Comparison of ENCODE assay signal across 8 mouse cellular contexts in the genomic region with DNA sequence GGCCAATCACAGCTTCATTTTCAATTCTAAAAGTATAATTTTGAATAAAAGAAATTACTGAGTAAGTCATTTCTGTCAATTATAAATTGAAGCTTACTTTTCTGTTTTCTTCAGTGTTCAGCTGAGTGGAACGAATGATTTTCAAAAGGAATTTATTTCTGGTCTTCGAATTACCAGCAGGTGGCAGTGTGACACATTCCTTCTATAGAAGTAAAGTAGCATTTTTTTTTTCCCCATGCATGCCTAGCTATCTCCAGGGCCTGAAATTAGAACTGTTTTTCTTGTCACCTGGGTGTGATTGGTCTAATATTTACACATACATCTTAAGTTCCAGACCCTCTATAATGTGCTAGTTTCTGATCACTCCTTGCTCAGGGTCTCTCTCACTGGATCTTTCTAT.
DNase-seq lines count a peak whose midpoint lies in the region; ATAC-seq and TF ChIP-seq lines count a peak whose summit lies in the region.

No protein-coding gene starts in this region.

- WGBS in kidney, adult 2 months: 8% methylated on average over 2 of the region's 2 CpGs

- H3K4me1 ChIP-seq in kidney, adult 2 months (ENCODE audit: control insufficient read depth, insufficient read depth, low read length): no peaks in the 10 kb centered on the region

- peak; percentile 0 for DNase-seq in CD4-positive, CD25-positive, alpha-beta regulatory T cell, adult 2 months (ENCODE audit: low read depth, low spot score)
- peak; percentile 19 for DNase-seq in kidney, adult 2 months
- DNase-seq in kidney, adult 11 months: no peak
- peak; percentile 35 for DNase-seq in 3T3-L1 (ENCODE audit: low read depth, low spot score)
- DNase-seq in kidney, postnatal 14 days: peak; percentile 11
- DNase-seq in MN1 (ENCODE audit: low spot score): no peak
- DNase-seq in thymus, postnatal 10 days (ENCODE audit: low spot score in 2 of 2): no peak

- no peak for ATAC-seq in CD4-positive, CD25-positive, alpha-beta regulatory T cell, adult 4 months

- H3K27ac ChIP-seq in kidney, adult 2 months (ENCODE audit: insufficient read depth, low read depth, low read length): no peak overlapping the region

- TF ChIP-seq POLR2A in kidney, adult 2 months (IDR thresholded peaks at IDR 0.05; ENCODE audit: low read depth, low read length): no peak

- no peak overlapping the region for H3K4me3 ChIP-seq in kidney, adult 2 months (ENCODE audit: insufficient read depth, low read depth, low read length)

- no peak for TF ChIP-seq CTCF in kidney, adult 2 months (conservative IDR thresholded peaks at IDR 0.05; ENCODE audit: insufficient read depth, insufficient read length, low read depth, low read length)

- H3K36me3 ChIP-seq in kidney, adult 2 months (ENCODE audit: control insufficient read depth, insufficient read depth, low read length): no peaks in the 10 kb centered on the region

- no peaks in the 10 kb centered on the region for H3K27me3 ChIP-seq in kidney, adult 2 months (replicated peaks; ENCODE audit: control insufficient read depth, insufficient read depth, low read length)

Comparison
In these comparisons a context has a peak if more than half of its experiments do, and no peak if none do; other contexts are left out.
1. DNase-seq: peak in CD4-positive, CD25-positive, alpha-beta regulatory T cell, adult 2 months (single experiment), kidney, adult 2 months (single experiment), 3T3-L1 (single experiment) and kidney, postnatal 14 days (single experiment); none in kidney, adult 11 months (single experiment), MN1 (single experiment) and thymus, postnatal 10 days (0 of 2).